Mouse (Mus musculus) mouse embryonic stem cell (cell line): ENCODE measurements around the gene Tex48.

Experiments
- in situ Hi-C, 2 experiments: fragments of 300-500 bp; cut with MboI; formaldehyde crosslinking; loops; 1 replicate in 1 of 2; 3 replicates in 1 of 2; pipeline ENCODE4 v1.14.3; 2019 to 2020; ENCODE audit warnings: low sequenced_read_pairs in 2 of 2, low pct_unique_long_range_greater_than_20kb in 1 of 2, mixed read lengths in 1 of 2; ENCODE audit not compliant: unreplicated experiment in 1 of 2

Tex48 gene

DNA sequence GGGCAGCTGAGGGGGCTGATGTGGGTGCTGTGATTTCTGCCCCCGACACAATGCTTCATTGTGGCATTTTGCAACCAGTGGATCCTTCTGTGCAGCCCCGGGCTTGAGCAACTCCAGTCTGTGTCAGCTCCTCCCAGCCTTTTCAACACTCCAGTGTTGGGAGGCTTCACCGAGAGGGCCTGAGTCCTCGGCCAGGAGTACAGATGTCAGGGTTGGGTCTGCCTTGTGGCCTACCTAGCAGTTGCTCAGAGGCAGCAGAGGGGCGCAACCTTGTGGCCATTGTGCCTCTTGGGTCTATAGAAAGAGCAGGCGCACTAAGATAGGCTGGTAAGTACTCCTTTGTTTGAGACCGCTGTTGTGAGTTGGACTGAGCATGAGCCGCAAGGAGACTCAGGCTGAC lies 62.1 kb downstream of the Tex48 start:
- in situ Hi-C loops, result no loop called here

DNA sequence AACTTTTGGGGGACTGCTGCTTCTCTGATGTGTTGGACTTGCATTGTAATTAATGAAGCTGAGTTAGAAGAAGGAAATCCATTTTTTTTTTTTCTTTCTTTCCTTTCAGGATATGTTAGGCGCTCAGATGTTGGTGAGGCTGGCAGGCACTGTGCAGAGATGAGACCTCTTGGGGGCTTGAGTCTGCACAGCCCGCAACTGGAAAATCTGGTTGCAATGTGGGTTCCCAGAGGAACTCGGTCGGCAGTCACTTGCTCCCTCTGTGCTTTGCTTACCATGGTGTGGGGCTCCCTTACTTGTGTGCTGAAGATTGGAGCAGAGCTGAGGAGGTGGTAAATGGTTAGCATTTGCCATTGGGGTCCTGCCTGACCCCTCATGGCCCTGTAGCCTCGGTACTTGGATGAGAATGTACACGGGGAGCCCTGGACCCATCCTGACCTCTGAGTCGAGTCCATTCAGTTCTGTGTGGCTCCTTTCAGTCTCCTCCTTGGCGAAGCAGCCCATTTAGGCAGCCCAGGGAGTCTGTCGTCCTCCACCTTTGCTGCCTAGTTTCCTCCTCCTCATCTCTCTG lies 63.0 kb downstream of the Tex48 start:
- in situ Hi-C loops, result no loop called here

DNA sequence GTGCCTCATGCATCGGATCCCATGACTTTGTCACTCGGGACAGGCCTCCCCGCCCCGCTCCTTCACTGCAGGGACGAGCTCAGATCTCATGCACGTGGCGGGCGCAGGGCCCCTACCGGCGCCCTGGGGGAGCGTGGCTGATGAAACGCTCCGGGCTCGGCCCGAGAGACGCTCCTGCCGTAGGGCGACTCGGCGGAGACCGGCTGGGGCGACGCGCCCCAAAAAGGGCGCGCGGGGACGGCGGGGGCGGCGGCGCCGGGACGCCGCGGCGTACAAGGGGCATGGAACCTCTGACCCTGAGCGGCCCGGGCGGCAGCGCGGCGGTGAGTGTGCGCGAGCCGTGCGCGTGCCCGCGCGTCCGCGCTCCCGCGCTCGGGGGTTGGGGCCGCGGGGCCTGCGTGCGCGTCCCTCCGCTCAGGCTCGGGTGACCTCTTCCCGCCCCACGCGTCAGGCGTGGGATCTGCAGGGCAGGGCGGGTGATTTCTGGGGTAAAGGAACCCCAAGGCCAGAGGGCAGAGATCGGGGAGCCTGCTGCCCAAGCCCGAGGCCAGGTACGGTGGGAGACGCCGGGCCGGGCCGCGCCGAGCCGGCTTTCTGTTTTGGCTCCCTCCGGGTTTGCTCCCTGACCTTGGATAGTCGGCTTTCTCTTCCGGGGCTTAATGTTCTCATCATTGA lies 63.7 kb downstream of the Tex48 start, which contains the start of gene Tmem268:
Tmem268 (plus strand) TSS at position 375 of the 675 bp plus-strand sequence.
- in situ Hi-C loops, result no loop called here

DNA sequence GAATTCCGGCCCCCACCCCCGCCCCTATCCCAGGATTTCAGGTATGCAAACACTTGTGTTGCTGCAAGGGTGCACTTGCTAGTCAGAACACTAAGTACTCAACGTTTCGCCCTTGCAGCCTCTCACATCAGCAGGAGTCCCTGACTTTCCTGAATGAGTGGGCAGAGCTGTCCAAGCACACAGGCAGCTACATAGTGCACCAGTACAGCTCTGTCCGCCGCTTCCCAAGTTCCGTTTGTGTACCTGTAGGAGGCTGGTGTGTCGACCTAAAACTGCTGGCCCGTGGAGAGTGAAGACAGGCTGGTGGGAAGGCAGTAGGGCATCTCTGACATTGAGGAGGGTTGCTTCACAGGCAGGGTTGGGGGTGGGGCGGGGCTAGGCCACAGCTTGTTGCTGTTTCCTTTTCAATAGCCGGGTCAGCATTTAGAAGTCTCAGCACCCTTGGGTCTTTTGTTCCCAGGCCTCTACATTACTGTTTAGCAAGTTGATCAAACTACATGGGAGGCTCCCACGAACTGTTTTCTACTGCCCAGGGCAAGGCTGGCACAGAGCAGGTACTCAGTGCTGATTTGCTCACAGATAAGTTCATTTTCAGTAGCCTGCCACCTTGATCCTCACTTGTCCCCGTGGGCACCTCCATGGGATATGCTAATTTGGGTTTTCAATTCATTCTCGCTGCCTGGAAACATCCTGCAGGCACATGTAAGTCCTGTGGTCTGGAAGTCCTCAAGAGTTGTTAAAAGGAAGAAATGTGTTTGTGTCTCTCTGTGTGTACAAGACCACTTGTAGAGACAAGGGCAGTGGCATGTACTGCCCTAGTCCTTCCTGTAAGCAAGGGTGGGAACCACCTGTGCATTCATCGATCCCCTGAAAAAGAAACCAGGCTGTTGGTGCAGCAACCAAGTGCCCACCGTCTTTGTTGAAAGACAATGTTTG lies 64.8 kb downstream of the Tex48 start:
- in situ Hi-C loops, result no loop called here
